Comparison of ENCODE assay signal across 24 mouse cellular contexts in genomic region chr3:85853715-85854114, GRCm38 (mm10). TPM values are rescaled to one million over a fixed set of nuclear protein-coding genes. Genes with fewer than 3 reads are reported as not detected.
DNase-seq lines count a peak whose midpoint lies in the region; ATAC-seq and TF ChIP-seq lines count a peak whose summit lies in the region.
"Had no signal": no experiment of that assay in that cellular context is flagged by ENCODE, and none has a peak within 500 bp of the region (broad histone marks: within the 10 kb centered on the region; RNA-seq: fewer than 3 reads in every experiment).

No protein-coding gene starts in this region.

- H3K9me3 ChIP-seq in forebrain, embryonic 13.5 days (replicated peaks) = no peaks in the 10 kb centered on the region
- no peaks in the 10 kb centered on the region for H3K9me3 ChIP-seq in forebrain, embryonic 12.5 days
- no peaks in the 10 kb centered on the region for H3K9me3 ChIP-seq in forebrain, postnatal 0 days (ENCODE audit: low read length)
- H3K9me3 ChIP-seq: embryonic facial prominence, embryonic 12.5 days; embryonic facial prominence, embryonic 15.5 days; hindbrain, embryonic 12.5 days; hindbrain, embryonic 15.5 days had no signal

- no peak overlapping the region for H3K4me3 ChIP-seq in forebrain, embryonic 13.5 days
- no peak overlapping the region for H3K4me3 ChIP-seq in forebrain, embryonic 12.5 days (replicated peaks)
- H3K4me3 ChIP-seq in gastrocnemius, adult 2 months = no peak overlapping the region
- H3K4me3 ChIP-seq in forebrain, postnatal 0 days (ENCODE audit: low read depth, low read length) = no peak overlapping the region
- H3K4me3 ChIP-seq: embryonic facial prominence, embryonic 12.5 days; embryonic facial prominence, embryonic 15.5 days; heart, adult 2 months; hindbrain, embryonic 12.5 days; hindbrain, embryonic 15.5 days had no signal

- no peak for TF ChIP-seq CTCF in gastrocnemius, adult 2 months (IDR thresholded peaks at IDR 0.05)
- TF ChIP-seq CTCF in brain, embryonic 14.5 days (IDR thresholded peaks at IDR 0.05; ENCODE audit: borderline replicate concordance, extremely low read depth, insufficient read depth, insufficient read length) = no peak
- no peak for TF ChIP-seq CTCF in forebrain, postnatal 0 days (IDR thresholded peaks at IDR 0.05; ENCODE audit: low read depth)

- no peak overlapping the region for H3K4me2 ChIP-seq in forebrain, embryonic 13.5 days
- H3K4me2 ChIP-seq in forebrain, embryonic 12.5 days = no peak overlapping the region
- no peak overlapping the region for H3K4me2 ChIP-seq in forebrain, postnatal 0 days (ENCODE audit: low read depth)
- H3K4me2 ChIP-seq: embryonic facial prominence, embryonic 12.5 days; embryonic facial prominence, embryonic 15.5 days; heart, embryonic 11.5 days; hindbrain, embryonic 12.5 days; hindbrain, embryonic 15.5 days had no signal

- no peaks in the 10 kb centered on the region for H3K27me3 ChIP-seq in forebrain, embryonic 13.5 days
- H3K27me3 ChIP-seq in forebrain, embryonic 12.5 days = no peaks in the 10 kb centered on the region
- no peaks in the 10 kb centered on the region for H3K27me3 ChIP-seq in forebrain, postnatal 0 days (ENCODE audit: insufficient read depth, low read length)
- H3K27me3 ChIP-seq: embryonic facial prominence, embryonic 12.5 days; embryonic facial prominence, embryonic 15.5 days; hindbrain, embryonic 12.5 days; hindbrain, embryonic 15.5 days had no signal

- H3K27ac ChIP-seq in forebrain, embryonic 13.5 days = no peak overlapping the region
- H3K27ac ChIP-seq in forebrain, embryonic 12.5 days = no peak overlapping the region
- 0 out of 2 replicates have a peak overlapping the region, but pooled peaks have one; percentile 20 for H3K27ac ChIP-seq in gastrocnemius, adult 2 months
- no peak overlapping the region for H3K27ac ChIP-seq in forebrain, postnatal 0 days (ENCODE audit: low read depth, low read length)
- H3K27ac ChIP-seq: embryonic facial prominence, embryonic 12.5 days; embryonic facial prominence, embryonic 15.5 days; heart, adult 2 months; hindbrain, embryonic 12.5 days; hindbrain, embryonic 15.5 days had no signal

- no peaks in the 10 kb centered on the region for H3K36me3 ChIP-seq in forebrain, embryonic 13.5 days (ENCODE audit: poor library complexity, severe bottlenecking)
- no peaks in the 10 kb centered on the region for H3K36me3 ChIP-seq in forebrain, embryonic 12.5 days (replicated peaks)
- H3K36me3 ChIP-seq in forebrain, postnatal 0 days (ENCODE audit: insufficient read depth) = no peaks in the 10 kb centered on the region
- H3K36me3 ChIP-seq: embryonic facial prominence, embryonic 12.5 days; embryonic facial prominence, embryonic 15.5 days; hindbrain, embryonic 12.5 days; hindbrain, embryonic 15.5 days had no signal

- no peak for TF ChIP-seq POLR2A in brain, embryonic 14.5 days (IDR thresholded peaks at IDR 0.05; ENCODE audit: borderline replicate concordance, extremely low read depth, insufficient read depth, insufficient read length, poor library complexity, severe bottlenecking)

- no peak for DNase-seq in gastrocnemius, adult 2 months
- no peak for DNase-seq in gastrocnemius, postnatal 4 days (ENCODE audit: low spot score in 2 of 2)
- DNase-seq in brain, embryonic 14.5 days (ENCODE audit: low read depth) = peak; percentile 72
- peak; percentile 31 for DNase-seq in forebrain, postnatal 0 days
- DNase-seq in retina, embryonic 14.5 days (ENCODE audit: low spot score) = no peak
- DNase-seq: adrenal gland, adult 8-10 months; adrenal gland, postnatal 25 days; cerebellum, adult 11 months; cerebellum, adult 2 months; cerebellum, adult 9-11 months; cerebellum, postnatal 25 days; gastrocnemius, postnatal 14 days; heart, adult 2 months had no signal

- 68% methylated on average over 3 of the region's 4 CpGs for WGBS in forebrain, embryonic 13.5 days
- 88% methylated on average over 4 of the region's 4 CpGs for WGBS in forebrain, embryonic 12.5 days
- 57% methylated on average over 4 of the region's 4 CpGs for WGBS in forebrain, postnatal 0 days

- peak; percentile 80 for ATAC-seq in forebrain, embryonic 13.5 days
- no peak for ATAC-seq in forebrain, embryonic 12.5 days (ENCODE audit: low FRiP score)
- ATAC-seq in forebrain, postnatal 0 days = peak; percentile 73
- ATAC-seq: activated CD4-positive, CD25-positive, alpha-beta regulatory T cell, adult 4 months; intestine, postnatal 0 days had no signal

- intact Hi-C loops in gastrocnemius, adult 2 months (cut with DNase I) = no loop called here

- no peak overlapping the region for H3K9ac ChIP-seq in forebrain, embryonic 13.5 days
- H3K9ac ChIP-seq in forebrain, embryonic 12.5 days = no peak overlapping the region
- no peak overlapping the region for H3K9ac ChIP-seq in forebrain, postnatal 0 days
- H3K9ac ChIP-seq: embryonic facial prominence, embryonic 12.5 days; embryonic facial prominence, embryonic 15.5 days; hindbrain, embryonic 12.5 days; hindbrain, embryonic 15.5 days had no signal

- peaks cover 22% of the 10 kb centered on the region for H3K4me1 ChIP-seq in forebrain, embryonic 13.5 days
- H3K4me1 ChIP-seq in forebrain, embryonic 12.5 days = peaks cover 3% of the 10 kb centered on the region; the same call in 1 of the 2 replicates
- peaks cover 7% of the 10 kb centered on the region; the same call in 1 of the 2 replicates for H3K4me1 ChIP-seq in forebrain, postnatal 0 days (ENCODE audit: insufficient read depth)
- H3K4me1 ChIP-seq: embryonic facial prominence, embryonic 12.5 days; hindbrain, embryonic 12.5 days; hindbrain, embryonic 15.5 days had no signal

RNA-seq across cellular contexts. Expression of gene Glt28d2, which starts 33.6 kb away (rescaled TPM):
- 0.08 and 0.11 TPM in 2 replicates for polyA plus RNA-seq in forebrain, embryonic 13.5 days (2015; fragmentation: Nextera tagmentation; extraction: Ambion mirVana)
- polyA plus RNA-seq in forebrain, embryonic 12.5 days (2016; fragmentation: Nextera tagmentation; extraction: Ambion mirVana) = 0.13 and 0.20 TPM in 2 replicates
- 1 to 10 TPM; 8.0 to 9.4 TPM for total RNA-seq in gastrocnemius, adult 2 months (2021)
- 1 to 10 TPM; 3.3 to 4.3 TPM for total RNA-seq in gastrocnemius, postnatal 4 days (2021)
- 0.10 and 0.18 TPM in 2 replicates for polyA plus RNA-seq in brain, embryonic 14.5 days (2012; rRNA removed)
- 1.1 and 1.6 TPM in 2 replicates for total RNA-seq in forebrain, postnatal 0 days (2014; rRNA removed)
- polyA plus RNA-seq in forebrain, postnatal 0 days (2015; fragmentation: Nextera tagmentation; extraction: Ambion mirVana) = 1.1 and 1.2 TPM in 2 replicates
- total RNA-seq: common myeloid progenitor, adult 5-6 weeks had no signal

RNA-seq across cellular contexts. Expression of gene Gm37240, which starts 33.6 kb away (rescaled TPM):
- polyA plus RNA-seq in forebrain, embryonic 13.5 days (2015; fragmentation: Nextera tagmentation; extraction: Ambion mirVana) = 0.48 and 0.55 TPM in 2 replicates
- 0.57 and 1.2 TPM in 2 replicates for polyA plus RNA-seq in forebrain, embryonic 12.5 days (2016; fragmentation: Nextera tagmentation; extraction: Ambion mirVana)
- 10 to 100 TPM; 34.5 to 37.4 TPM for total RNA-seq in gastrocnemius, adult 2 months (2021)
- total RNA-seq in gastrocnemius, postnatal 4 days (2021) = 10 to 100 TPM; 26.2 to 28.4 TPM
- 0.08 and 0.53 TPM in 2 replicates for polyA plus RNA-seq in brain, embryonic 14.5 days (2012; rRNA removed)
- 0.67 and 2.8 TPM in 2 replicates for total RNA-seq in forebrain, postnatal 0 days (2014; rRNA removed)
- polyA plus RNA-seq in forebrain, postnatal 0 days (2015; fragmentation: Nextera tagmentation; extraction: Ambion mirVana) = 0.34 and 1.2 TPM in 2 replicates
- total RNA-seq: common myeloid progenitor, adult 5-6 weeks; hematopoietic stem cell, adult 5-6 weeks had no signal

RNA-seq across cellular contexts. Expression of gene Fam160a1, which starts 36.6 kb away (rescaled TPM):
- 0.13 and 0.21 TPM in 2 replicates for polyA plus RNA-seq in forebrain, embryonic 13.5 days (2015; fragmentation: Nextera tagmentation; extraction: Ambion mirVana)
- polyA plus RNA-seq in forebrain, embryonic 12.5 days (2016; fragmentation: Nextera tagmentation; extraction: Ambion mirVana) = 0.58 and 0.59 TPM in 2 replicates
- 10 to 100 TPM; 54.3 to 56.8 TPM for total RNA-seq in gastrocnemius, adult 2 months (2021)
- total RNA-seq in gastrocnemius, postnatal 4 days (2021) = 10 to 100 TPM; 38.9 to 46.6 TPM
- polyA plus RNA-seq in brain, embryonic 14.5 days (2012; rRNA removed) = 0.49 and 0.53 TPM in 2 replicates
- 2.6 and 2.8 TPM in 2 replicates for total RNA-seq in forebrain, postnatal 0 days (2014; rRNA removed)
- polyA plus RNA-seq in forebrain, postnatal 0 days (2015; fragmentation: Nextera tagmentation; extraction: Ambion mirVana) = 0.57 and 0.67 TPM in 2 replicates
- total RNA-seq: common myeloid progenitor, adult 5-6 weeks; hematopoietic stem cell, adult 5-6 weeks had no signal

Comparison
In these comparisons a context has a peak if more than half of its experiments do, and no peak if none do; other contexts are left out.
1. DNase-seq: peak in brain, embryonic 14.5 days (single experiment) and forebrain, postnatal 0 days (single experiment); none in gastrocnemius, adult 2 months (single experiment), gastrocnemius, postnatal 4 days (0 of 2) and retina, embryonic 14.5 days (single experiment).